ENCODE assay signal across 8 mouse cellular contexts in the genomic region with DNA sequence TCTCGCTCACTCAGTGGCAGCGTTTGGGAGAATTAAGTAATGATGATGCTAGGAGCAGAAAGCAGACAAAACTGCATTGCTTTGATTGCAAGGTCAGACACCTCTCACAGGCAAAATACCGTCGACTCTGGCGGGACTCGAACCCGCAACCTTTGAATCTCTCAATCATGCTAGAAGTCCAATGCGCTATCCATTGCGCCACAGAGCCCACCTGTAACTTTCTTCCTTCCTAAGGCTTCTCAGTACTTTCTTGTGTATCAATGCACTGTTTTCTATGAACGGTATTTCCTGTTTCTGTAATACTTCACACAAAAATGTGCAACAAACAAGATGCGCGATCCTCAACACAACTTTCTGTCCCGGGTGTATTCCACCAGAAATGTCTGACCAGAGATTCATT. TPM values are rescaled to one million over a fixed set of nuclear protein-coding genes. Genes with fewer than 3 reads are reported as not detected.
DNase-seq lines count a peak whose midpoint lies in the region; ATAC-seq and TF ChIP-seq lines count a peak whose summit lies in the region.

No protein-coding gene starts in this region.

- H3K4me1 ChIP-seq in heart, embryonic 12.5 days (replicated peaks), result 0 out of 2 replicates have a peak, but pooled peaks cover 6% of the 10 kb centered on the region
- peaks cover 24% of the 10 kb centered on the region for H3K4me1 ChIP-seq in forebrain, embryonic 13.5 days
- peaks cover 6 to 30% of the 10 kb centered on the region in 2 experiments; a peak in 3 of 4 replicates for H3K4me1 ChIP-seq in liver, embryonic 14.5 days (replicated peaks; ENCODE audit: control insufficient read depth in 2 of 2, insufficient read depth in 2 of 2, low read length in 1 of 2)

- H3K36me3 ChIP-seq in heart, embryonic 12.5 days, result no peaks in the 10 kb centered on the region
- no peaks in the 10 kb centered on the region for H3K36me3 ChIP-seq in forebrain, embryonic 13.5 days (ENCODE audit: poor library complexity, severe bottlenecking)
- H3K36me3 ChIP-seq in liver, embryonic 14.5 days (replicated peaks; ENCODE audit: control insufficient read depth, insufficient read depth, low read depth), result no peaks in the 10 kb centered on the region

- no peaks in the 10 kb centered on the region for H3K9me3 ChIP-seq in heart, embryonic 12.5 days (replicated peaks)
- H3K9me3 ChIP-seq in forebrain, embryonic 13.5 days (replicated peaks), result no peaks in the 10 kb centered on the region
- H3K9me3 ChIP-seq in liver, embryonic 14.5 days (ENCODE audit: control insufficient read depth, low read length), result no peaks in the 10 kb centered on the region

- TF ChIP-seq EP300 in liver, embryonic 14.5 days (IDR thresholded peaks at IDR 0.05; ENCODE audit: low read depth), result 0 out of 2 replicates have a peak, but pooled peaks have one; percentile 15

- 6% methylated on average over 13 of the region's 13 CpGs for WGBS in heart, embryonic 12.5 days
- 3% methylated on average over 13 of the region's 13 CpGs for WGBS in forebrain, embryonic 13.5 days
- WGBS in liver, embryonic 14.5 days (ENCODE audit: insufficient replicate concordance), result under 1% methylated on average over 13 of the region's 13 CpGs

- DNase-seq in heart, postnatal 14 days, result no peak
- peak; percentile 95 for DNase-seq in ES-CJ7 (ENCODE audit: low read depth, low spot score)
- peak in 2 of 3 experiments; percentile 69 to 71 for DNase-seq in liver, embryonic 14.5 days (ENCODE audit: low read depth in 3 of 3, low spot score in 3 of 3)
- peak; percentile 64 for DNase-seq in thymus, postnatal 25 days
- no peak for DNase-seq in gastrocnemius, adult 2 months
- DNase-seq in lung, postnatal 10 days, result no peak

- H3K9ac ChIP-seq in heart, embryonic 12.5 days, result no peak overlapping the region
- H3K9ac ChIP-seq in forebrain, embryonic 13.5 days, result no peak overlapping the region
- H3K9ac ChIP-seq in liver, embryonic 14.5 days (replicated peaks), result no peak overlapping the region; the same call in 1 of the 2 replicates

- 0 out of 2 replicates have a peak, but pooled peaks cover 3% of the 10 kb centered on the region for H3K27me3 ChIP-seq in heart, embryonic 12.5 days (replicated peaks)
- H3K27me3 ChIP-seq in forebrain, embryonic 13.5 days, result peaks cover 60% of the 10 kb centered on the region
- peaks cover 2% of the 10 kb centered on the region; the same call in 1 of the 2 replicates for H3K27me3 ChIP-seq in liver, embryonic 14.5 days (ENCODE audit: control insufficient read depth, insufficient read depth, low read length)

- H3K4me2 ChIP-seq in heart, embryonic 12.5 days, result peak overlapping the region; percentile 85
- peak overlapping the region; percentile 63 for H3K4me2 ChIP-seq in forebrain, embryonic 13.5 days
- H3K4me2 ChIP-seq in liver, embryonic 14.5 days (ENCODE audit: low read depth), result peak overlapping the region; percentile 88

- intact Hi-C loops in heart, postnatal 14 days (cut with DNase I), result no loop called here
- intact Hi-C loops in gastrocnemius, adult 2 months (cut with DNase I), result no loop called here

- no peak for TF ChIP-seq CTCF in liver, embryonic 14.5 days (IDR thresholded peaks at IDR 0.05; ENCODE audit: low read depth)
- no peak for TF ChIP-seq CTCF in gastrocnemius, adult 2 months (IDR thresholded peaks at IDR 0.05)

- no peak for ATAC-seq in heart, embryonic 12.5 days (ENCODE audit: insufficient number of reproducible peaks, low FRiP score)
- no peak for ATAC-seq in forebrain, embryonic 13.5 days
- ATAC-seq in liver, embryonic 14.5 days (ENCODE audit: insufficient read depth), result peak; percentile 25; the same call in 1 of the 2 replicates

- H3K4me3 ChIP-seq in heart, embryonic 12.5 days, result peak overlapping the region; percentile 63
- peak overlapping the region; percentile 41; the same call in 1 of the 2 replicates for H3K4me3 ChIP-seq in forebrain, embryonic 13.5 days
- peak overlapping the region; percentile 42 to 71; a peak in 3 of 4 replicates for H3K4me3 ChIP-seq in liver, embryonic 14.5 days (ENCODE audit: insufficient read depth in 1 of 2, low read depth in 2 of 2, low read length in 2 of 2)
- no peak overlapping the region for H3K4me3 ChIP-seq in gastrocnemius, adult 2 months

- H3K27ac ChIP-seq in heart, embryonic 12.5 days (ENCODE audit: poor library complexity, severe bottlenecking), result no peak overlapping the region
- no peak overlapping the region for H3K27ac ChIP-seq in forebrain, embryonic 13.5 days
- no peak overlapping the region for H3K27ac ChIP-seq in liver, embryonic 14.5 days
- no peak overlapping the region for H3K27ac ChIP-seq in gastrocnemius, adult 2 months

RNA-seq across cellular contexts. Expression of a gene that starts 27.9 kb away (rescaled TPM):
- polyA plus RNA-seq in heart, embryonic 12.5 days (2016; fragmentation: Nextera tagmentation; extraction: Ambion mirVana), result 7.5 and 8.3 TPM in 2 replicates
- under 1 TPM; 0.62 to 0.90 TPM for total RNA-seq in heart, postnatal 14 days (2021)
- polyA plus RNA-seq in forebrain, embryonic 13.5 days (2015; fragmentation: Nextera tagmentation; extraction: Ambion mirVana), result 25.4 and 29.2 TPM in 2 replicates
- polyA plus RNA-seq in liver, embryonic 14.5 days (2012; rRNA removed), result 0.30 and 0.41 TPM in 2 replicates
- 0.50 and 0.82 TPM in 2 replicates for polyA plus RNA-seq in liver, embryonic 14.5 days (2014; fragmentation: Nextera tagmentation; extraction: Ambion mirVana)
- total RNA-seq in gastrocnemius, adult 2 months (2021), result under 1 TPM; 0.17 to 0.36 TPM

Comparison
In these comparisons a context has a peak if more than half of its experiments do, and no peak if none do; other contexts are left out.
1. DNase-seq: peak in ES-CJ7 (single experiment), liver, embryonic 14.5 days (2 of 3) and thymus, postnatal 25 days (single experiment); none in heart, postnatal 14 days (0 of 2), gastrocnemius, adult 2 months (single experiment) and lung, postnatal 10 days (single experiment).
2. Peak in every context shown above with its lines, with median percentiles within 50 percentile points of each other: H3K4me2 ChIP-seq.